Mouse (Mus musculus): ENCODE measurements around the gene Gpx8.
"Not testable (repeated sequence)": the region's sequence is repeated elsewhere in the genome, so short reads cannot be mapped to it uniquely, and the experiment has no call there.

Gpx8 gene

DNA sequence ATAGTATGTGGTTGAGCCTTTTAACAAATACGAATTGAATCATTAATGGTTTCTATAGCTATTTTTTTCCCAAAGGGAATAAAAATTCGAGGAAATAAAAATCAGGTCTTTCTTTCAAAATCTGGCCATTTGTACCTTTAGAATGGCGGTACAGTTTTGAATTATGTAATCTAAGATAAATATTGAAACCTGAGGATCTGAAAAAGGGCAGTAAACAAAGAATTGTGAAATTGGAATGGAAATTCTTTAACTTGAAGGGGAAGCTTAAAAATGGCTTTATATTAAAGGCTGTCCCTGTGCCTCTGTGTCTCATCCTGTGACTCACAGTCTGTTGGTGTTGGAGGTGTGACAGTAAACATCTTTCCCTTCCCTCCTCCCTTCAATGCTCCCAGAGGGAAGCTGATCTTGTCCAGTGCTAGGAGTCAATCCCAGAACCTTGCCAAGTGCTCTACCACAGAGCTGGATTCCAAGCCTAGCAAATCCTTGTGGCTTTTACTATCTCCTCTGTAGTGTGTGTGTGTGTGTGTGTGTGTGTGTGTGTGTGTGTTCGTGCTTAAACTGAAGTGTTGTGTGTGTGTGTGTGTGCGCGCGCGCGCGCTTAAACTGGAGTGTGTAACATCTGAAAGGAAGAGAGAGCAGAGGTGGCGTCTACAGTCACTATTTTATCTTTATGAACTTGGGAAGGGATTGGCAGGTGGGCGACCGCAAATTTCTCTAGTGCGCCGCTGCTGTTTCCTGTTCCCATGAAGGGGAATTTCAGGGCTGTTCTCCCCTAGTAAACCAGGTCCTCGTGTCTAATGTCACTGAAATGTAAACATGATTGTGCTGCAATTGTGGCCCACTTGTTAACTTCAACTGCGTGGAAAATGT, 22.7 kb downstream of the Gpx8 start:
- DNase-seq (ENCODE audit: low spot score) = no peak

DNA sequence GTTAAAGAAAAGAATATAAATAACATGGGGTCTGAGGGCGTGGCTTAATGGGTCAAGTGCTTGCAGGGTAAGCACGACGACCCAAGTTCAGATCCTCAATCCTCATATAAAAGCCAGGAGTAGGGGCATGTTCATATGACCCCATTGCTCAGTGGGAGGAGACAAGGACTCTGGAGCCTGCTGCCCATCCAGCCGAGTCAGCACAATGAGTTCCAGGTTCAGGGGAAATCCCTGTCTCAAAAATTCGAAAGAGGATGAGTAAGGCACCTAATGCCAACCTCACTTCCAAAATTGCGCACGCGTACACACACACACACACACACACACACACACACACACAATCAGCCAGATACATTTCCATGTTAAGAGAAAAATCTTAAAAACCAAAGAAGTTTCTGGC, 23.7 kb downstream of the Gpx8 start:
- no peak for DNase-seq (ENCODE audit: low spot score)

DNA sequence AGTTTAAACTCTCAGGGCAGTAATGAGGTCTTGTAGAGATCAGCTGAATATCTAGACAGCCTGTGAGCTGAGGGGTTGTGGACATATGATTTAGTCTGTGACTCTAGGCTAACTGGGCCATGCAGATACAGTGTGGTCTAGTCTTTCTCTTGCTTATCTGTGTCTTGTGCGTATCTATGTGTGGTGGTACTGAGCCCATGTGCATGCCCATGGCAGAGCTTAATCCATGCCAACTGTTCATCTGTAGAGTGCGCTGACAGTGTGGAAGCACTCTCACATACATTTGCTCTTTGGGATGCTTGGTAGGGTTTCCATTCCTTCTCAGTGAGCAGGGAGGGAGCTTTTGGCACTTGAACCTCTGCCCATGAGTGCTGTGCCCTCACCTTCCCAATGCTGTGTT, 24.7 kb downstream of the Gpx8 start:
- DNase-seq (ENCODE audit: low spot score) = no peak

DNA sequence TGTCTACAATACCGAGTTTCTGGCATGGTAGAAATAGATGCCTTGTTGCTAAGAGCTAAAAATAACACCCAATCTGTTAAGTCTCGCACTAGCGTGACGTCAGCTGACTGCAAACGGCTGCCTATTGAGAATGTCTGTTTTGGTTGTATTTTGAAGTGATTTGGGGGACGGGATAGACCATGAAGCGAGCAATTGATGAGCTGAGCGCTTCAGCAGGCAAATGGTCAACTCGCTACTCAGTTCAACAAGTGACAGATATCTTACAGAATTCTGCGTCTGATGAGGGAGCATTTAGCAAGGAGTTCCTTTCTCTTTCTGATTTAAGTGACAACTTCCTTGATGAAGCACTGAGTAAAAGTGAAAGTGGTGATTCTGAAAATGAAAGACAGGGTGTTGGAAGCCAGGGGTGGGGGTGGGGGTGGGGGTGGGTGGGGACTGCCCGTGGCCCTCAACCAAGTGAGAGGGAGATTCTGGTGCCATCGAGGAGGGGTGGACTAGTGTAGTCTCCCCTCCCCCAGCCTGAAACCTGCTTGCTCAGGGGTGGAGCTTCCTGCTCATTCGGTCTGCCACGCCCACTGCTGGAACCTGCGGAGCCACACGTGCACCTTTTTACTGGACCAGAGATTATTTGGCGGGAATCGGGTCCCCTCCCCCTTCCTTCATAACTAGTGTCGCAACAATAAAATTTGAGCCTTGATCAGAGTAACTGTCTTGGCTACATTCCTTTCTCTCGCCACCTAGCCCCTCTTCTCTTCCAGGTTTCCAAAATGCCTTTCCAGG, 32.8 kb downstream of the Gpx8 start:
- DNase-seq (ENCODE audit: low spot score) = not testable (repeated sequence)

DNA sequence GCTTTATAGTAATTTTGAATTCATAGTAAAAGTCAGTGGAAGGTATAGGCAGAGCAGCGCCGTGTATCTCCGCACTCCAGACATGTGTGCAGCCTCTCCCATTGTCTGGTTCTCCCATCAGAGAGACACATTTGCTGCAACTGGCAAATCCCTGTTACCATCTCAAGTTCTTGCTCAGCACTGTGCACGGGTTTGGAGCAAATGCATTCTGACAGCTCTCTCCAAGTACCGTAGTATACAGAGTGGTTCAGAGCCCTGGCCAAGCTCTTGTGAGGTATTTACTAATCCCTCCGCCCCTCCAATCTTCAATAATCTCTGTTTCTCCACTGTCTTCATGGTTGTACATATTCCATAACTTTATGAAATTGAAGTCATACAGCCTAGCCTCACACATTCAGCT, 33.5 kb downstream of the Gpx8 start:
- DNase-seq (ENCODE audit: low spot score) = no peak

DNA sequence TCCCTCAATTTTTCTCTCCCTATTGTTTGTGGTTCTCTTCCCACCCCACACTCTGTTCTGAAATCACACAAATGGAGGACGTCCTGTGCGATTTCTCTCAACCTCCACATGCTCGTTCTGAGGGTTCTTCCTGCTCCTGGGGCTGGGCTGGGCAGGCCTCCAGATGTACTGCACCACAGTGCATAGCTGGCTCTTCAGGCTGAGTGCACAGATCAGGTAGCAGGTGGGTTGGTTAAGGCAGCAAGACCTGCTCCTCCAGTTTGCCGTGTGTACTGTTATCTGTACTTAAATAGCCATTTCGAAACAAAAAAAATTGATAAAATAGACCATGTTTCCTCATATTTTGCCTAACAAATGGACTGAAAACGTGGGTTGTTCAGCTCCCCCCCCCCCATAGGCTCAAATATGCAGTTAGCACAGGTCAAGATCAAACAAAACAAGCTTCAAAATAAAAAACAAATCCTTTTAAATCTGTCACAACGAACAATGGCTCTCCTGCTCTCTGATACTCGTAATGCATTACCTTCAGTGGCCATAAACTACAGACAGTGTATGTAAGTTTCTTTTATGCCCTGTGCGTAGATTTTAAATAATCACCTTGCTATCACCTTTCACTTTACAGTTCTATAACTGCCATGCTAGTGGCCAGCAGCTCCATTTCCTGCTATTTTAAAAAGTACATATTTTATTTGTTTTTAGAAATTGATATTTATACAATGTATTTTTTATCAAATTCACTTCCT, 45.5 kb downstream of the Gpx8 start:
- DNase-seq (ENCODE audit: low spot score) = no peak

DNA sequence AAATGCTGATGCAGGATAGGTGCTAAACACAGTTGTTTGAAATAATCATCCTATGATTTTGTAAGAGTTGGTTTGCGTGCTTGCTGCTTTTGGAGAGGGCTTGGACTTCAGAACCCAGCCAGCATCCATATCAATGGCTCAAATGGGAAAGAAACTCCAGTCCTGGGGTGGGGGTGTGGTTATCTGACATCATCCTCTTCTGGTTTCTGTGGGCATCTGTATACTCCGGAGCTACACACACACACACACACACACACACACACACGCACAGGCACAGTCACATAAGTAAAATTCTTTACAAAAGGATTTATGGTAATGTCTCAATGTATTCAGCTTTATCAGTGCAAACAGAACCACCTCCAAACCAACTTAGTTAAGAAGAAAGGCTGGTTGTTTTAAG, 46.1 kb downstream of the Gpx8 start:
- DNase-seq (ENCODE audit: low spot score) = no peak

DNA sequence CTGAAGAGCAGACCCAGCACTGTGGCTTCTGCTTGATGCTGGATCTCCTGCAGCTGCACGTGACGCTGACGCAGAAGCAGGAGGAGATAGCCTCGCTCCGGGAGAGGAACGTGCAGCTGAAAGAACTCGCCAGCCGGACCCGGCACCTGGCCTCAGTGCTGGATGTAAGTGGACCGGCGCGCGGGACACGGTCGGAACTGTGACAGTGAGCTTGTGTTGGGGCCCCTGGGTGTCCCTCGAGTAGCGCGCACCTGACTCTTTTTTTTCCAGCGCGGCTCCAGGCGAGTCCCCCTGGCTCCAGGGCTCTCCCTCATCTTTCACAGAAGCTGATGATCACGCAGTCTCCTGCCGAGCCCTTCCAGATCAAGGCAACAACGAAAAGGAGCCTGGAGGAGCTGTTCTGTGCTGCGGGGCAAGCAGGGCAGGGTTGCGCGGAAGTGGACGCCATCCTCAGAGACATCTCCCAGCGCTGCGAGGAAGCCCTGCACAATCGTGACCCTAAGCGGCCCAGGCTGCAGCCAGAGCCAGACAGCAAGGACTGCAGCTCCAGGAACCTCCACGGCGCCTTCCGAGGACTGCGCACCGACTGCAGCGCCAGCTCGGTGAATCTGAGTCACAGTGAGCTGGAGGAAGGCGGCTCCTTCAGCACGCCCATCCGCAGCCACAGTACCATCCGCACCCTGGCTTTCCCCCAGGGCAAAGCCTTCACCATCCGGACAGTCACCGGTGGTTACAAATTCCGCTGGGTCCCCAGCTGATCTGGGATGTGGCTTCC, 47.6 kb downstream of the Gpx8 start:
- no peak for DNase-seq (ENCODE audit: low spot score)

DNA sequence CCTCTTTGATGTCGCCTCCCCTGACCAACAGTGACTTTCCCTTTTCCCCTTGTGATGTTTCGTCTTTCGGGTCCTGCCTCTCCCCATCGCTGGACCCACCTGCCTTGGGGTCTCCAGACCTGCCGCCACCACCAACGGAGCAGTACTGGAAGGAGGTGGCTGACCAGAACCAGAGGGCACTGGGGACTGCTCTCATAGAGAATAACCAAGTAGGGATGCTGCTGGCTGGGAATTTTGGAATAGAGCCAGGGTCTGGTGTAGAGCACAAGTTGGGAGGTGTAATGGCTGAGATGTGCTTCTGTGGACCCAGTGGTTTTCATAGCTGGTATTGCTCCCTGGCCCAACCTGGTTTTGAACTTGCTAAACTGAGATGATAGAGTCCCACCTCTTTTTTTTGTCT, 48.8 kb downstream of the Gpx8 start:
- no peak for DNase-seq (ENCODE audit: low spot score)

DNA sequence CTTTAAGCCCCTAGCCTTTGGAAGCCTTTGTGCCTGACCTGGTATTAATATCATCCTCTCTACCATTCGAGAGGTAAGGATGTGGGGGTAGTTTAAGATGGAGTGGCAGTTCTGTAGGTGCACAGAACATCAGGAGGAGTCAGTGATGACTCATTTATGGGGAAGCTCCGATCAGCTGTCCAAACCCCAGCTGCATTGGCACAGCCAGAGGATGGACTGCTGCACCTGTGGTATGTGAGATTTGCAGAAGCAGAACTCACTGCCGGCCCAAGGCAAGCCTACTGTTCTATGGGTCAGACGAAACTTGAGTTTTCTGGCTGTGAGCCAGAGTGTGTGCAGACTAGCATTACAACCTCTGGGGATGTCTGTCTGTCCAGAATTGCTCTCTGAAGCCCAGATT, 49.8 kb downstream of the Gpx8 start:
- DNase-seq (ENCODE audit: low spot score) = no peak

DNA sequence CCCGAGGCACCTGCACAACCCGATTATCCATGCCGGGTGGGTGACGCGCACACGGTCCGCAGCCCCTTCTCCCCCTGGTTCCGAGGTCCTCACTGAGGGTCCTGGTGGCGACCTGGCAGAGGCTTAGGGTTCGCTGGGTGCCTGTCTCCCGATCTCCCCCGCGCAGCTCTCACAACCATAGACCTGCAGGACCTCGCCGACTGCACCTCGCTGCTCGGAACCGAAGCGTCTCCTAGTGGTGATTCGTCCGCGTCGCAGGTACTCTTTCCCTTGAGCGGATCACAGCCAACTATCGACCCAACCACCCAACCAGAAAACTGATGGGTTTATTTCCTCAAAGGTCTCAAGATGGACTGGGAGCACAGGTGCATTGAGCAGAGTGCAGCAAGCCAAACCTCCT, 52.0 kb downstream of the Gpx8 start:
- DNase-seq (ENCODE audit: low spot score) = no peak

DNA sequence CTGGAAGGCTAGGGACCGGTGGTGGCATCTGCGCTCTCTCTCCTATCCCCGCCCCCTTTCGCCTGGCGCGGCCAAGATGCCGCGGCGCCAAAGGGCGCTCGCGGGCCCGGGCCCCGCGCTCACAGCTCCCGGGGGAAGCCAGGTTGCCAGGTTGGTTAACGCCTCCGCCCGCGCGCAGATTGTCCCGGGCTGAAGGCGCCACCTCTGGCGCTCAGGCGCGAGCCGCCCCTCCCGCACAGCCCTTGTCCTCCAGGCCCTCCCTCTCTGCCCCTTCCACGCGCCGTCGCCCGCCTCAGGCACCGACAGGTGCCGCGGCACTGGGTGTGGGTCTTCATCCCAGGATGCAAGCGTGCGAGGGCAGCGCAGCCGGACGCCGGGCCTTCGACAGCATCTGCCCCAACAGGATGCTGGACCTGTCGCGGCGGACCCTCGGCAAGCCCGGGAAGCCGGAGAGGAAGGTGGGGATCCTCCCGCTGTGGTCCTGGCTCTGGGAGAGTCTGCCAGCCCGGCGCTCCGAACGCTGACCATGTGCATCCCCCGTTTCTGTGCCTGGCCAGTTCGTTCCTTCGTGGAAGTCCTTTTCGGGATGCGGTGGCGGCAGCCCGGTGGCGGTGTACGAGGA, 52.6 kb downstream of the Gpx8 start, which contains the start of gene Mcidas:
TSS of gene Mcidas (plus strand) at position 315 of the 622 bp plus-strand sequence.
- no peak for DNase-seq (ENCODE audit: low spot score)

All from ovary, adult 18-20 months (tissue).